Mouse (Mus musculus) liver, postnatal 0 days (tissue): Measurements from ENCODE around the gene Mmp14. TPM values are rescaled to one million over a fixed set of nuclear protein-coding genes. Genes with fewer than 3 reads are reported as not detected.

ENCODE experiments used
- ATAC-seq: fragments of 200-750 bp; cut with Nextera tagmentation; 2 replicates; pipeline ENCODE4 v1.8.0; 2017; ENCODE audit warnings: mild to moderate bottlenecking, moderate library complexity
- DNase-seq: peaks from one replicate; pipeline ENCODE4 v3.0.0-alpha.2; 2016
- H3K27ac ChIP-seq: fragments of 300-500 bp; sonication (generic); 2 replicates; pipeline ENCODE4 v1.5.1; 2014; ENCODE audit warnings: antibody characterized with exemption, moderate library complexity, mild to moderate bottlenecking, low read depth
- H3K27me3 ChIP-seq: fragments of 300-500 bp; sonication (generic); 2 replicates; pipeline ENCODE4 v1.6.1; 2014; ENCODE audit warnings: low read length, control low read depth, mixed read lengths; ENCODE audit not compliant: insufficient read depth
- H3K36me3 ChIP-seq: fragments of 300-500 bp; sonication (generic); replicated peaks from 2 replicates; pipeline ENCODE4 v1.6.1; 2014; ENCODE audit warnings: mild to moderate bottlenecking, control low read depth, low read length, moderate library complexity, mixed read lengths; ENCODE audit not compliant: insufficient read depth
- H3K4me1 ChIP-seq: fragments of 300-500 bp; sonication (generic); 2 replicates; pipeline ENCODE4 v1.6.1; 2014; ENCODE audit warnings: antibody characterized with exemption, mild to moderate bottlenecking, control low read depth; ENCODE audit not compliant: insufficient read depth
- H3K4me2 ChIP-seq: fragments of 300-500 bp; sonication (generic); 2 replicates; pipeline ENCODE4 v1.6.1; 2014; ENCODE audit warnings: low read depth, mild to moderate bottlenecking, low read length, moderate library complexity, mixed read lengths
- H3K4me3 ChIP-seq: fragments of 300-500 bp; sonication (generic); 2 replicates; pipeline ENCODE4 v1.5.1; 2014; ENCODE audit warnings: low read depth, low read length
- H3K9ac ChIP-seq: fragments of 300-500 bp; sonication (generic); replicated peaks from 2 replicates; pipeline ENCODE4 v1.6.1; 2014; ENCODE audit warnings: mild to moderate bottlenecking, moderate library complexity
- H3K9me3 ChIP-seq: fragments of 300-500 bp; sonication (generic); 2 replicates; pipeline ENCODE4 v1.6.1; 2016; ENCODE audit warnings: mild to moderate bottlenecking, control low read depth, low read length, mixed read lengths
- CTCF ChIP-seq: sonication (generic); IDR thresholded peaks from 2 replicates; pipeline ENCODE4 v1.5.1; 2016; ENCODE audit warnings: antibody characterized with exemption, low read depth
- EP300 ChIP-seq: IDR thresholded peaks from 2 replicates; pipeline ENCODE4 v1.6.1; 2016; ENCODE audit warnings: antibody characterized with exemption, low read depth, mild to moderate bottlenecking
- WGBS: fragments of 180-500 bp; shearing (Covaris S2); extraction: QIAGEN DNeasy Blood & Tissue Kit; methylation state at CpG from one replicate; pipeline ENCODE4 v1.1.7; 2014; ENCODE audit not compliant: insufficient replicate concordance; 5-methylcytosine and 5-hydroxymethylcytosine counted together
- polyA plus RNA-seq: library from polyadenylated mRNA; unstranded; fragments of >200 nt; fragmentation: Nextera tagmentation; extraction: Ambion mirVana; gene quantifications from 2 replicates; pipeline ENCODE4 v1.2.1, GENCODE M21; 2015

Gene Mmp14
- polyA plus RNA-seq, 1 experiment from 2014 or later, result 38.1 TPM

DNA sequence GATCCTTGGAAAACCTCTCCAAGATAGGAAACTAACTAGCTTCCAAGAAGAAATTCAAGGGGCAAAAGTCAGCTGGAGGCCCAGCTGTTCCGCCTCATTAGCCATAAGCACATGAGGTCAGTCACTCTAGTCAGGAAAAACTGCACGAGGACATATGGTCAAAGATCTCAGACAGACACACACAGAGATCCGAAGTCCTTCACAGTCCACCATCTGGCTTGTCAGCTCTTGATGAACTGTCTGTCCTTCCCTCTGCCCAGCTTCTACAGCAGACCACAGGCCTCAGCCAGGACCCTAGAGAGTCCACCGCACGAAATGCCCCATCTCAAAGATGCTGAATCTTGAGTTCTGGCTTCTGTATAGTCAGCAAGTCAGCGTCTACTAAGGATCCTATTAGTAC, 43.9 kb upstream of the Mmp14 start:
- DNase-seq (no peak), ATAC-seq (no peak)
- Histone ChIP-seq H3K9ac (no peak overlapping the region), H3K27ac (no peak overlapping the region), H3K4me1 (peaks cover 16% of the 10 kb centered on the region), H3K27me3 (no peaks in the 10 kb centered on the region), H3K9me3 (no peaks in the 10 kb centered on the region), H3K36me3 (no peaks in the 10 kb centered on the region), H3K4me2 (no peak overlapping the region), H3K4me3 (no peak overlapping the region)
- WGBS, result 60% methylated on average over 6 of the region's 6 CpGs
- TF ChIP-seq CTCF, result no peak
- TF ChIP-seq EP300, result no peak

DNA sequence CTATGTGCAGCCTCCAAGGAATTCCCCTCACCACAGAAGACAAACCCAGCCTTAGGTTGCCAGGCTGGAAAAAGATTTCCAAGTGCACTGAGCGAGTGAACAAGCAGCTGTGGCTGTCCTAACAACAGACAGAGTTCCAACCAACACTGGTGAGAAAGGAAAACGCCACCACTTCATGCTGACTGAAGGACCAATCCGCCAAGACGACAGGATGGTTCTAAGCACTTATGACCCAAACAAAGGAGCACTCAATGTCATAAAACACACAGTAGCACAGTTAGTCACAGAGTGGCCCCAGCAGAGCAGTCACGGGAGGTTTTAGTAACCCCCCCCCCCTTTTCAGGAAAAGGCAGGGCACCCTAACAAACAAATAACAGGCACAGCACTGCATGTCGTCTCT, 40.6 kb upstream of the Mmp14 start:
- H3K4me1 ChIP-seq, result no peaks in the 10 kb centered on the region
- 68% methylated on average over 6 of the region's 6 CpGs for WGBS
- no peaks in the 10 kb centered on the region; the same call in 1 of the 2 replicates for H3K36me3 ChIP-seq
- H3K27ac ChIP-seq, result no peak overlapping the region
- H3K9me3 ChIP-seq, result no peaks in the 10 kb centered on the region
- TF ChIP-seq CTCF (no peak), EP300 (no peak)
- no peak for DNase-seq
- ATAC-seq, result no peak
- no peak overlapping the region for H3K4me3 ChIP-seq
- H3K27me3 ChIP-seq, result no peaks in the 10 kb centered on the region
- no peak overlapping the region for H3K4me2 ChIP-seq
- H3K9ac ChIP-seq, result no peak overlapping the region

DNA sequence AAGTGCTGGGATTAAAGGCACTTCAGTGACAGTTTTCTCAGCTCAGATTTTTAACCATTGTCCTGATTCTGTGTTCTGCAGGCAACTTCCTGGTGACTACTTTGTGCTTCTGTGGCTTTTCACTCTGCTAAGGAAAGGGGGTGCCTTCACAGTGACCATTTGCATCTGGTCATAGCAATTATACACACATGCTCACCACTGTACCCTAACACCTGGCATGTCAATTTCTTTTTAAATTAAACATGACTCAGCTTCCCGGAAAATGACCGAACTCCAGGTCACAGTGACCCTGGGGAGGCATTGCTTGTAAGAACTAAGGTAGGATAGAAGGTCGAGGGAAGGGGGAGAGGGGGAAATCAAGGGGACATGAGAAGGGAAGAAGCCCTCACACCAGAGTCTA, 37.6 kb upstream of the Mmp14 start:
- no peaks in the 10 kb centered on the region for H3K4me1 ChIP-seq
- no peaks in the 10 kb centered on the region; the same call in 1 of the 2 replicates for H3K36me3 ChIP-seq
- 68% methylated on average over 3 of the region's 3 CpGs for WGBS
- ATAC-seq (no peak), DNase-seq (no peak)
- H3K27me3 ChIP-seq, result no peaks in the 10 kb centered on the region
- H3K4me2 ChIP-seq, result no peak overlapping the region
- H3K9ac ChIP-seq, result no peak overlapping the region
- TF ChIP-seq EP300, result no peak
- no peak for TF ChIP-seq CTCF
- H3K4me3 ChIP-seq, result no peak overlapping the region
- H3K27ac ChIP-seq, result no peak overlapping the region
- H3K9me3 ChIP-seq, result no peaks in the 10 kb centered on the region

DNA sequence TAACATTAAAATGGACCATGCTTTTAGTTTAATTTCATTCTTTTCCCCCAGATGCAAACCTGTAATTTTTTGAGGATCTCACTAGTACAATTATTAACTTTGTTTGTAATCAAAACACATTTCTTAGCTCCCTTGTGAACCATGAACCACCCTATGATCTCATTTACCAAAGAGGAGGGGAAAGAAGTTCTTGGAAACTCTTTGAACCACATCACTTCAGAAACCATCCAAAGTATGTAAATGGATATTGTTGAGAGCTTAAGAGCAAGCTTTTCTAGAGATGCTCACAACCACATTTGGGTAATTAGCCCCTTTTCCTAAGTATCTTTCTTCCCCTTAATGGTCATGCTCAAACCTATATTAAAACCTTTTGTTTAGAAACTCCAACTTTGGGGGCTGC, 37.1 kb upstream of the Mmp14 start:
- Histone ChIP-seq H3K9ac (no peak overlapping the region), H3K4me2 (no peak overlapping the region), H3K4me3 (no peak overlapping the region), H3K9me3 (no peaks in the 10 kb centered on the region), H3K27ac (no peak overlapping the region), H3K4me1 (no peaks in the 10 kb centered on the region), H3K36me3 (no peaks in the 10 kb centered on the region; the same call in 1 of the 2 replicates), H3K27me3 (no peaks in the 10 kb centered on the region)
- ATAC-seq (no peak), DNase-seq (no peak)
- TF ChIP-seq CTCF (no peak), EP300 (no peak)

DNA sequence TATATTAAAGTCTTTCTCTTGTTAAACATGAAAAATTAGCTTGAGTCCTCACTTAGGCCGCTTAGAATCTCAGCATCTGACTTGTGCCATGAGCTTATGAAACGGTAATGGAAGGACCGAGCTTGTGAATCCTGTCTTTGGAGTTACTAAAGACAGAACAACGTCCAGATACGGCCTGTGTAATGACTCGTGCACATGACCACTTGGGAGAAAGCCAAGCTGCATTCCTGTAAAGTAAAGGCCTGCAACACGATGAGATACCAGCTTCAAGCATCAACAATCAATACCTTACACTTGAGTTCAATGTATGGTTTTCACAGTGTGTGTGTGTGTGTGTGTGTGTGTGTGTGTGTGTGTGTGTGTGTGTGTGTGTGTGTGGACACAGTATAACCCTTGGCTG, 34.7 kb upstream of the Mmp14 start:
- no peak overlapping the region for H3K27ac ChIP-seq
- no peak overlapping the region for H3K9ac ChIP-seq
- 66% methylated on average over 7 of the region's 7 CpGs for WGBS
- DNase-seq, result no peak
- H3K9me3 ChIP-seq, result no peaks in the 10 kb centered on the region
- no peaks in the 10 kb centered on the region for H3K4me1 ChIP-seq
- H3K4me2 ChIP-seq, result no peak overlapping the region
- no peak overlapping the region for H3K4me3 ChIP-seq
- TF ChIP-seq EP300 (no peak), CTCF (no peak)
- no peaks in the 10 kb centered on the region; the same call in 1 of the 2 replicates for H3K36me3 ChIP-seq
- ATAC-seq, result no peak
- no peaks in the 10 kb centered on the region for H3K27me3 ChIP-seq

DNA sequence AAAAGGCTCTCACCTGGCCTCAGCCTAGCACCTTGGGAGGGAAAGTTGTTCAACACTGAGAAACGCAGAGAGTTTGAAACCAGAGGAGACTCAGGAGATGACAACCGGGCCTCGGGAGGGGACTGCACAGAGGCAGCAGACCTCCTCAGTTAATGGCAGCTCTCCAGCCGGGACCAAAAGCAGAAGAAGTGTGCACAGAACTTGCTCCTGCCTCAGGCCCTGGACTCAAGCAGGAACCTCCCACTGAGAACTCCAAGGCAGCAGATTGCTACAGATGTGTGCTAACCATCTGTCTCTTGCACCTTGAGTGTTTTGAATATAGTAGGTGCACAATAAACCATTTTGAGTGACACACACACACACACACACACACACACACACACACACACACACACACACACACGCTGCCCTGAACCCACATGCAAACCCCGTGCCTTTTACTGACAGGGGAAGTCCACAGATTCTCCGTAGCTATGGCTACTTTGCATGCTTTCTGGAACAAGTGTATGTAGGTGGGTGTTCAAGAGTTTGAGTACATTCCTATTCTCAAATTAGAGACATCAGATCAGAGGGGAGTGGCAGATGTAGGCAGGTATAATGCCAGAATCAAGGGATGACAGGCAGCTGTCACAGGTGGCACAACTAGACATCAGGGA, 33.4 kb upstream of the Mmp14 start:
- Histone ChIP-seq H3K36me3 (peaks cover 5% of the 10 kb centered on the region; the same call in 1 of the 2 replicates), H3K4me2 (no peak overlapping the region; the same call in 1 of the 2 replicates), H3K27ac (0 out of 2 replicates have a peak overlapping the region, but pooled peaks have one; percentile 31), H3K27me3 (no peaks in the 10 kb centered on the region), H3K4me3 (no peak overlapping the region), H3K4me1 (no peaks in the 10 kb centered on the region), H3K9ac (no peak overlapping the region), H3K9me3 (no peaks in the 10 kb centered on the region)
- ATAC-seq (no peak), DNase-seq (no peak)
- no peak for TF ChIP-seq CTCF
- TF ChIP-seq EP300, result no peak
- 56% methylated on average over 7 of the region's 7 CpGs for WGBS
